ENCODE assay signal across 10 mouse cellular contexts in genomic region chr6:125353655-125354054, GRCm38 (mm10). TPM values are rescaled to one million over a fixed set of nuclear protein-coding genes. Genes with fewer than 3 reads are reported as not detected.
DNase-seq lines count a peak whose midpoint lies in the region; ATAC-seq and TF ChIP-seq lines count a peak whose summit lies in the region.
"Had no signal": no experiment of that assay in that cellular context is flagged by ENCODE, and none has a peak within 500 bp of the region (broad histone marks: within the 10 kb centered on the region; RNA-seq: fewer than 3 reads in every experiment).

No protein-coding gene starts in this region.

- no peak for ATAC-seq in megakaryocyte, adult 5-6 weeks (ENCODE audit: poor library complexity, severe bottlenecking)
- no peak for ATAC-seq in limb, embryonic 15.5 days (ENCODE audit: insufficient number of reproducible peaks, low FRiP score, low TSS enrichment, low read depth)
- no peak for ATAC-seq in neural tube, embryonic 15.5 days (ENCODE audit: low FRiP score)

- no peak for TF ChIP-seq EP300 in heart, adult 2 months (IDR thresholded peaks at IDR 0.05; ENCODE audit: insufficient read depth, low read depth, low read length)

- H3K79me2 ChIP-seq in heart, adult 2 months (replicated peaks; ENCODE audit: control insufficient read depth, insufficient read depth, low read length): no peaks in the 10 kb centered on the region

- 47% methylated on average over 4 of the region's 4 CpGs for WGBS in heart, adult 2 months
- WGBS in limb, embryonic 15.5 days: 68% methylated on average over 4 of the region's 4 CpGs
- WGBS in neural tube, embryonic 15.5 days: 86% methylated on average over 4 of the region's 4 CpGs

- H3K36me3 ChIP-seq in heart, adult 2 months (ENCODE audit: control insufficient read depth, insufficient read depth, low read length): no peaks in the 10 kb centered on the region; the same call in 1 of the 2 replicates
- peaks cover 17% of the 10 kb centered on the region for H3K36me3 ChIP-seq in megakaryocyte, embryonic 14.5 days (replicated peaks; ENCODE audit: low read length)
- peaks cover 17% of the 10 kb centered on the region for H3K36me3 ChIP-seq in limb, embryonic 15.5 days
- no peaks in the 10 kb centered on the region for H3K36me3 ChIP-seq in neural tube, embryonic 15.5 days

- peaks cover 36% of the 10 kb centered on the region for H3K4me1 ChIP-seq in heart, adult 2 months (ENCODE audit: control insufficient read depth, insufficient read depth, low read length)
- H3K4me1 ChIP-seq in megakaryocyte, embryonic 14.5 days: peaks cover 72% of the 10 kb centered on the region
- H3K4me1 ChIP-seq in limb, embryonic 15.5 days: peaks cover 65% of the 10 kb centered on the region
- H3K4me1 ChIP-seq in neural tube, embryonic 15.5 days: peaks cover 45% of the 10 kb centered on the region

- H3K4me2 ChIP-seq in limb, embryonic 15.5 days: 0 out of 2 replicates have a peak overlapping the region, but pooled peaks have one; percentile 33
- no peak overlapping the region for H3K4me2 ChIP-seq in neural tube, embryonic 15.5 days

- DNase-seq in heart, adult 2 months: no peak
- no peak for DNase-seq in heart, postnatal 10 days
- DNase-seq in thymus, postnatal 14 days: peak; percentile 82
- DNase-seq in cerebellum, postnatal 4 days (ENCODE audit: low spot score in 2 of 2): no peak
- DNase-seq: cerebellum, adult 8-10 months; right cerebral cortex, adult 18-20 months had no signal

- H3K27me3 ChIP-seq in heart, adult 2 months (ENCODE audit: control insufficient read depth, insufficient read depth, low read length): no peaks in the 10 kb centered on the region
- H3K27me3 ChIP-seq in megakaryocyte, embryonic 14.5 days (replicated peaks): peaks cover 79% of the 10 kb centered on the region
- H3K27me3 ChIP-seq in limb, embryonic 15.5 days: no peaks in the 10 kb centered on the region
- 0 out of 2 replicates have a peak, but pooled peaks cover 2% of the 10 kb centered on the region for H3K27me3 ChIP-seq in neural tube, embryonic 15.5 days (replicated peaks)

- peak overlapping the region; percentile 27; the same call in 1 of the 2 replicates for H3K9ac ChIP-seq in heart, adult 2 months (ENCODE audit: low read depth, low read length)
- H3K9ac ChIP-seq in limb, embryonic 15.5 days: no peak overlapping the region
- H3K9ac ChIP-seq in neural tube, embryonic 15.5 days (replicated peaks): no peak overlapping the region

- no peak for TF ChIP-seq POLR2A in heart, adult 2 months (IDR thresholded peaks at IDR 0.05; ENCODE audit: insufficient read depth, low read depth, low read length)

- no peaks in the 10 kb centered on the region for H3K9me3 ChIP-seq in megakaryocyte, embryonic 14.5 days
- no peaks in the 10 kb centered on the region for H3K9me3 ChIP-seq in limb, embryonic 15.5 days
- no peaks in the 10 kb centered on the region for H3K9me3 ChIP-seq in neural tube, embryonic 15.5 days (replicated peaks)

- H3K4me3 ChIP-seq in heart, adult 2 months: peak overlapping the region; percentile 48
- peak overlapping the region; percentile 70 for H3K4me3 ChIP-seq in megakaryocyte, embryonic 14.5 days (replicated peaks)
- H3K4me3 ChIP-seq in limb, embryonic 15.5 days: no peak overlapping the region
- H3K4me3 ChIP-seq in neural tube, embryonic 15.5 days (replicated peaks): no peak overlapping the region

- intact Hi-C loops in heart, adult 2 months (cut with DNase I): loop anchor here (1.0 kb wide), 1 partner anchor 40 kb away; the partner anchor contains the start of gene Ltbr
- intact Hi-C loops in heart, postnatal 10 days (cut with DNase I): loop anchor here (2.0 to 5.0 kb wide), 2 partner anchors 23 to 206 kb away; partner anchors contain the start of gene Iffo1

- no peak for TF ChIP-seq CTCF in heart, adult 2 months (IDR thresholded peaks at IDR 0.05)

- peak overlapping the region; percentile 91 for H3K27ac ChIP-seq in heart, adult 2 months
- H3K27ac ChIP-seq in limb, embryonic 15.5 days: peak overlapping the region; percentile 54
- H3K27ac ChIP-seq in neural tube, embryonic 15.5 days (replicated peaks): no peak overlapping the region

RNA-seq across cellular contexts. Expression of gene Tnfrsf1a, which starts 4.5 kb away (rescaled TPM):
- total RNA-seq in heart, adult 2 months (2021): 10 to 100 TPM; 50.8 to 62.8 TPM
- 57.1 and 59.7 TPM in 2 replicates for polyA plus RNA-seq in heart, adult 2 months (2012; rRNA removed)
- total RNA-seq in heart, postnatal 10 days (2021): 10 to 100 TPM; 73.7 to 77.8 TPM
- 10.1 and 63.6 TPM in 2 replicates for polyA plus RNA-seq in megakaryocyte, embryonic 14.5 days (2012; ENCODE audit: insufficient read depth, low replicate concordance)
- 96.4 and 101 TPM in 2 replicates for total RNA-seq in megakaryocyte, adult 5-6 weeks (2015)
- 90.2 and 116 TPM in 2 replicates for total RNA-seq in megakaryocyte, adult 5-6 weeks (2017)
- polyA plus RNA-seq in limb, embryonic 15.5 days (2015; fragmentation: Nextera tagmentation; extraction: Ambion mirVana): 95.6 and 98.8 TPM in 2 replicates
- polyA plus RNA-seq in neural tube, embryonic 15.5 days (2015; fragmentation: Nextera tagmentation; extraction: Ambion mirVana): 13.6 and 28.4 TPM in 2 replicates

RNA-seq across cellular contexts. Expression of gene Plekhg6, which starts 26.9 kb away (rescaled TPM):
- total RNA-seq in heart, adult 2 months (2021): under 1 TPM in 1 of 2 experiments, not detected in 1; 0.08 TPM
- 0.06 and 0.14 TPM in 2 replicates for polyA plus RNA-seq in heart, adult 2 months (2012; rRNA removed)
- total RNA-seq in heart, postnatal 10 days (2021): not detected
- 0.39 TPM in 1 of 2 replicates, not detected in the other for polyA plus RNA-seq in megakaryocyte, embryonic 14.5 days (2012; ENCODE audit: insufficient read depth, low replicate concordance)
- total RNA-seq in megakaryocyte, adult 5-6 weeks (2015): not detected in 2 replicates
- not detected in 2 replicates for total RNA-seq in megakaryocyte, adult 5-6 weeks (2017)
- polyA plus RNA-seq in limb, embryonic 15.5 days (2015; fragmentation: Nextera tagmentation; extraction: Ambion mirVana): 4.2 and 4.5 TPM in 2 replicates
- 0.23 and 0.70 TPM in 2 replicates for polyA plus RNA-seq in neural tube, embryonic 15.5 days (2015; fragmentation: Nextera tagmentation; extraction: Ambion mirVana)

RNA-seq across cellular contexts. Expression of gene Scnn1a, which starts 33.2 kb away (rescaled TPM):
- total RNA-seq in heart, adult 2 months (2021): under 1 TPM; 0.37 to 0.75 TPM
- 0.76 and 3.1 TPM in 2 replicates for polyA plus RNA-seq in heart, adult 2 months (2012; rRNA removed)
- under 1 TPM; 0.97 to 0.98 TPM for total RNA-seq in heart, postnatal 10 days (2021)
- polyA plus RNA-seq in megakaryocyte, embryonic 14.5 days (2012; ENCODE audit: insufficient read depth, low replicate concordance): 0.39 TPM in 1 of 2 replicates, not detected in the other
- total RNA-seq in megakaryocyte, adult 5-6 weeks (2015): 9.0 and 9.5 TPM in 2 replicates
- 0.99 and 1.6 TPM in 2 replicates for total RNA-seq in megakaryocyte, adult 5-6 weeks (2017)
- polyA plus RNA-seq in limb, embryonic 15.5 days (2015; fragmentation: Nextera tagmentation; extraction: Ambion mirVana): 5.2 and 5.3 TPM in 2 replicates
- 0.44 and 2.6 TPM in 2 replicates for polyA plus RNA-seq in neural tube, embryonic 15.5 days (2015; fragmentation: Nextera tagmentation; extraction: Ambion mirVana)

RNA-seq across cellular contexts. Expression of gene Ltbr, which starts 40.0 kb away (rescaled TPM):
- 10 to 100 TPM; 28.2 to 28.8 TPM for total RNA-seq in heart, adult 2 months (2021)
- 34.8 and 36.5 TPM in 2 replicates for polyA plus RNA-seq in heart, adult 2 months (2012; rRNA removed)
- total RNA-seq in heart, postnatal 10 days (2021): 10 to 100 TPM; 42.8 to 49.4 TPM
- polyA plus RNA-seq in megakaryocyte, embryonic 14.5 days (2012; ENCODE audit: insufficient read depth, low replicate concordance): 41.9 and 48.8 TPM in 2 replicates
- 30.0 and 30.6 TPM in 2 replicates for total RNA-seq in megakaryocyte, adult 5-6 weeks (2015)
- total RNA-seq in megakaryocyte, adult 5-6 weeks (2017): 57.1 and 59.9 TPM in 2 replicates
- 47.0 and 50.5 TPM in 2 replicates for polyA plus RNA-seq in limb, embryonic 15.5 days (2015; fragmentation: Nextera tagmentation; extraction: Ambion mirVana)
- polyA plus RNA-seq in neural tube, embryonic 15.5 days (2015; fragmentation: Nextera tagmentation; extraction: Ambion mirVana): 19.5 and 28.1 TPM in 2 replicates

Comparison
In these comparisons a context has a peak if more than half of its experiments do, and no peak if none do; other contexts are left out.
1. H3K4me3 ChIP-seq: peak in heart, adult 2 months (single experiment) and megakaryocyte, embryonic 14.5 days (single experiment); none in limb, embryonic 15.5 days (single experiment) and neural tube, embryonic 15.5 days (single experiment).